ENCODE assay signal across 13 mouse cellular contexts in the genomic region with DNA sequence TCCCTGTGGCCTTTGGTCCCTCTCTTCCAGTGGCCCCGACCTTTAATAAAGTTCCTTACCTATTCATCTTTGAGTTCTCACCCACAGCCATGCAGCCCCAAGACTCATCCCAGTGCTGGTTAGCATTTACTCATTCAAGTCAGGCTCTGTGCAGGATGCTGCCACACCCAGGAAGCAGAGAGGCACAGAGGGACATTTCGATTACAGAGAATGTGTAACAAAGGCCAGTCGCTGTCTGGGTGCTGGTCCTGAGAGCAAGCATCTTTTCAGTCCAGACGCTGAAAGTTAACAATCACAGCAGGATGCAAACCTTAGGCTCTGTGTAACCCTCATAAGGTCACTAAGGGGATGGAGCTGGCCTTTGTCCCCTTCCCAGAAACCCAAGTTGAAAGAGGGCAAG.
DNase-seq lines count a peak whose midpoint lies in the region; ATAC-seq lines count a peak whose summit lies in the region.
"Had no signal": no experiment of that assay in that cellular context is flagged by ENCODE, and none has a peak within 500 bp of the region (broad histone marks: within the 10 kb centered on the region; RNA-seq: fewer than 3 reads in every experiment).

No protein-coding gene starts in this region.

- H3K4me3 ChIP-seq in forebrain, embryonic 13.5 days: no peak overlapping the region
- no peak overlapping the region for H3K4me3 ChIP-seq in forebrain, embryonic 10.5 days
- no peak overlapping the region for H3K4me3 ChIP-seq in midbrain, embryonic 10.5 days
- no peak overlapping the region for H3K4me3 ChIP-seq in midbrain, embryonic 14.5 days (replicated peaks; ENCODE audit: low read depth, low read length)
- no peak overlapping the region for H3K4me3 ChIP-seq in limb, embryonic 12.5 days (replicated peaks)
- H3K4me3 ChIP-seq: embryonic facial prominence, embryonic 12.5 days; gastrocnemius, adult 2 months; heart, embryonic 15.5 days; hindbrain, embryonic 10.5 days; hindbrain, embryonic 15.5 days had no signal

- 0 out of 2 replicates have a peak, but pooled peaks cover 4% of the 10 kb centered on the region for H3K27me3 ChIP-seq in forebrain, embryonic 13.5 days
- peaks cover 7% of the 10 kb centered on the region for H3K27me3 ChIP-seq in forebrain, embryonic 10.5 days (ENCODE audit: poor library complexity, severe bottlenecking)
- 0 out of 2 replicates have a peak, but pooled peaks cover 10% of the 10 kb centered on the region for H3K27me3 ChIP-seq in midbrain, embryonic 10.5 days (ENCODE audit: low read depth, poor library complexity, severe bottlenecking)
- H3K27me3 ChIP-seq in midbrain, embryonic 14.5 days (ENCODE audit: control insufficient read depth, insufficient read depth, low read length): no peaks in the 10 kb centered on the region
- H3K27me3 ChIP-seq in limb, embryonic 12.5 days: peaks cover 61% of the 10 kb centered on the region
- H3K27me3 ChIP-seq: embryonic facial prominence, embryonic 12.5 days; heart, embryonic 15.5 days; hindbrain, embryonic 15.5 days had no signal

- no peaks in the 10 kb centered on the region for H3K4me1 ChIP-seq in forebrain, embryonic 13.5 days
- peaks cover 27% of the 10 kb centered on the region for H3K4me1 ChIP-seq in forebrain, embryonic 10.5 days
- H3K4me1 ChIP-seq in midbrain, embryonic 10.5 days: peaks cover 26% of the 10 kb centered on the region
- no peaks in the 10 kb centered on the region for H3K4me1 ChIP-seq in midbrain, embryonic 14.5 days (ENCODE audit: control insufficient read depth, insufficient read depth, low read length)
- H3K4me1 ChIP-seq in limb, embryonic 12.5 days (replicated peaks): peaks cover 18% of the 10 kb centered on the region
- H3K4me1 ChIP-seq: heart, embryonic 15.5 days had no signal

- ATAC-seq in forebrain, embryonic 13.5 days: peak; percentile 1; the same call in 1 of the 2 replicates
- no peak for ATAC-seq in midbrain, embryonic 14.5 days (ENCODE audit: low FRiP score, low TSS enrichment)
- ATAC-seq in limb, embryonic 12.5 days (ENCODE audit: insufficient number of reproducible peaks, insufficient read depth, low FRiP score, low TSS enrichment, low read depth): 0 out of 2 replicates have a peak, but pooled peaks have one; percentile 4

- no peak overlapping the region for H3K9ac ChIP-seq in forebrain, embryonic 13.5 days
- H3K9ac ChIP-seq in midbrain, embryonic 14.5 days (replicated peaks; ENCODE audit: low read length): no peak overlapping the region
- no peak overlapping the region for H3K9ac ChIP-seq in limb, embryonic 12.5 days (replicated peaks)
- H3K9ac ChIP-seq: embryonic facial prominence, embryonic 12.5 days; heart, embryonic 15.5 days; hindbrain, embryonic 15.5 days had no signal

- H3K9me3 ChIP-seq in forebrain, embryonic 13.5 days (replicated peaks): no peaks in the 10 kb centered on the region
- no peaks in the 10 kb centered on the region; the same call in 1 of the 2 replicates for H3K9me3 ChIP-seq in forebrain, embryonic 10.5 days
- H3K9me3 ChIP-seq in midbrain, embryonic 10.5 days (replicated peaks): no peaks in the 10 kb centered on the region
- no peaks in the 10 kb centered on the region for H3K9me3 ChIP-seq in midbrain, embryonic 14.5 days (ENCODE audit: control insufficient read depth, low read length)
- H3K9me3 ChIP-seq in limb, embryonic 12.5 days: no peaks in the 10 kb centered on the region
- H3K9me3 ChIP-seq: embryonic facial prominence, embryonic 12.5 days; heart, embryonic 15.5 days; hindbrain, embryonic 10.5 days; hindbrain, embryonic 15.5 days had no signal

- H3K4me2 ChIP-seq in forebrain, embryonic 13.5 days: no peak overlapping the region
- no peak overlapping the region for H3K4me2 ChIP-seq in midbrain, embryonic 14.5 days (ENCODE audit: low read length)
- H3K4me2 ChIP-seq in limb, embryonic 12.5 days: no peak overlapping the region
- H3K4me2 ChIP-seq: embryonic facial prominence, embryonic 12.5 days; heart, embryonic 15.5 days; hindbrain, embryonic 15.5 days had no signal

- 61% methylated on average over 4 of the region's 4 CpGs for WGBS in forebrain, embryonic 13.5 days
- WGBS in forebrain, embryonic 10.5 days: 66% methylated on average over 4 of the region's 4 CpGs
- WGBS in midbrain, embryonic 10.5 days: 60% methylated on average over 4 of the region's 4 CpGs
- WGBS in midbrain, embryonic 14.5 days: 56% methylated on average over 4 of the region's 4 CpGs
- 44% methylated on average over 4 of the region's 4 CpGs for WGBS in limb, embryonic 12.5 days

- no peaks in the 10 kb centered on the region for H3K36me3 ChIP-seq in forebrain, embryonic 13.5 days (ENCODE audit: poor library complexity, severe bottlenecking)
- no peaks in the 10 kb centered on the region for H3K36me3 ChIP-seq in forebrain, embryonic 10.5 days (replicated peaks)
- H3K36me3 ChIP-seq in midbrain, embryonic 10.5 days: no peaks in the 10 kb centered on the region
- no peaks in the 10 kb centered on the region for H3K36me3 ChIP-seq in midbrain, embryonic 14.5 days (ENCODE audit: control insufficient read depth, insufficient read depth, low read length)
- H3K36me3 ChIP-seq in limb, embryonic 12.5 days: no peaks in the 10 kb centered on the region
- H3K36me3 ChIP-seq: embryonic facial prominence, embryonic 12.5 days; heart, embryonic 15.5 days; hindbrain, embryonic 10.5 days; hindbrain, embryonic 15.5 days had no signal

- DNase-seq in forebrain, embryonic 10.5 days (ENCODE audit: extremely low spot score, low spot score): no peak
- no peak for DNase-seq in midbrain, embryonic 10.5 days (ENCODE audit: low spot score)
- DNase-seq in midbrain, embryonic 14.5 days: no peak
- DNase-seq in ES-CJ7 (ENCODE audit: low read depth, low spot score): peak; percentile 56
- no peak for DNase-seq in adrenal gland, postnatal 25 days
- DNase-seq: kidney, adult 11 months had no signal

- no peak overlapping the region for H3K27ac ChIP-seq in forebrain, embryonic 13.5 days
- H3K27ac ChIP-seq in forebrain, embryonic 10.5 days: no peak overlapping the region
- H3K27ac ChIP-seq in midbrain, embryonic 10.5 days (replicated peaks): 0 out of 2 replicates have a peak overlapping the region, but pooled peaks have one; percentile 1
- H3K27ac ChIP-seq in midbrain, embryonic 14.5 days (replicated peaks; ENCODE audit: low read depth, low read length): no peak overlapping the region
- H3K27ac ChIP-seq in limb, embryonic 12.5 days: no peak overlapping the region
- H3K27ac ChIP-seq: embryonic facial prominence, embryonic 12.5 days; gastrocnemius, adult 2 months; heart, embryonic 15.5 days; hindbrain, embryonic 10.5 days; hindbrain, embryonic 15.5 days had no signal
